Mouse (Mus musculus) thymus, postnatal 25 days (tissue): Measurements from ENCODE around the gene A230050P20Rik.
"Not testable (repeated sequence)": the region's sequence is repeated elsewhere in the genome, so short reads cannot be mapped to it uniquely, and the experiment has no call there.

Source experiments
- DNase-seq: peaks from one replicate; pipeline ENCODE4 v3.0.0; 2022

A230050P20Rik gene

GRCm38 (mm10) chr9:20868448-20869001 is at the start of gene A230050P20Rik:
Gene A230050P20Rik, plus strand, starts transcription at chr9:20868642.
- DNase-seq = peak; percentile 58

DNA sequence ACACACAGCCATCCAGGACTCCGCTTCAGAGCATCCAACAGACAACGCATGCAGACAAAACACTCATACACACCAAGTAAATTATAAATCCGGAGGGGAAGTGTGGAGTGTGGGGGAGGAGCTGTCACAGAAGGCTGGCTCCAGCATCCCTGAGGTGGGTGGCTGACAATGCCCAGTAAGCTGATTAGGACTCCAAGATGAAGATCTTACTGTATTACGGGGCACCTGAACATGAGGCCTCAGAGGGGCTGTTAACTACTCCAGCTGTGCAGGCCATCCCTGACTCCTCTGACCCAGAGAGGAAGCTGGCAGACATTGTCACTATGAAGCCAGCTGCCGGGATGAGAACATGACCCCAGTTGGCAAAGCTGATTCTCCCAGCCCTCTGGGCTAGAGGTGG is 48.4 kb upstream of the A230050P20Rik start:
- DNase-seq = no peak

- DNase-seq = no peak
Measured at GRCm38 (mm10) chr9:20822821-20823220, 45.6 kb upstream of the A230050P20Rik start.

GRCm38 (mm10) chr9:20825781-20826180 is 42.7 kb upstream of the A230050P20Rik start:
- no peak for DNase-seq

- no peak for DNase-seq
Measured at GRCm38 (mm10) chr9:20828127-20828526, 40.3 kb upstream of the A230050P20Rik start.

DNA sequence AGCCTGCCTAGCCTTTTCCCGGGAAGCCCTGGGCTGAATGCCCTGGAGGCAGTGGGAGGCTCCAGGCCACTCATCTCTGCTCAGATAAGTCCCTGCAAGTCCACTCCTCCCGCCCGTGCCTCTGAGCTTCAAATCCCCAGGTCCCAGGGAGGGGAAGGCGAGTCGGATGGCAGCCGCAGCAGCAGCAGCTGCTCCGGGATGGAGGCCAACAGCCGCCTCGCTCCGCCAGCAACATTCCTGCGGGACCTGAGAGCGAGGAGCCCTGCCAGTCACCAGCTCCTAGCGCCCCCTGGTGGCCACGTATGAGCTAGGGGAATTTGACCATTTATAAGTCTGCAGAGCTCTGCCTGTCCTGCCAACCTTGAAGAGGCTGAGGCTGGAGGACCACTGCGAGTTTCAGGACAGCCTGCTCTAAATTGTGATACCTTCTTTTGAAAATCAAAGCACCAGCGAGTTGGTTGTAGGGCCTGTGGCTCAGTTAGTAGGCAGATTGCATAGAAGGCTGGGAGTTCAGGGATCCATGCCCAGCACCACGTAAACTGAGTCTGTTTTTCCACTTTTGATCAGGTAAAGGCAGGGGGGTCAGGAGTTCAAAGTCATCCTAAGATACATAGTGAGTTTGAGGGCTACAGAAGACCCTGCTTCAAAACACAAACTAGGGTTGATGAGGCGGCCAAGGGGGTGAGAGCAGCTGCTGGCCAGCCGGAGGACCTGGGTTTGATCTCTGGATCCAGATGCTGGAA is 37.4 kb upstream of the A230050P20Rik start:
- DNase-seq = peak; percentile 68

GRCm38 (mm10) chr9:20834881-20835280 is 33.6 kb upstream of the A230050P20Rik start:
- DNase-seq = no peak

GRCm38 (mm10) chr9:20835431-20835954 is 32.9 kb upstream of the A230050P20Rik start:
- DNase-seq = not testable (repeated sequence)

GRCm38 (mm10) chr9:20837184-20837947 is 31.1 kb upstream of the A230050P20Rik start:
- no peak for DNase-seq

DNA sequence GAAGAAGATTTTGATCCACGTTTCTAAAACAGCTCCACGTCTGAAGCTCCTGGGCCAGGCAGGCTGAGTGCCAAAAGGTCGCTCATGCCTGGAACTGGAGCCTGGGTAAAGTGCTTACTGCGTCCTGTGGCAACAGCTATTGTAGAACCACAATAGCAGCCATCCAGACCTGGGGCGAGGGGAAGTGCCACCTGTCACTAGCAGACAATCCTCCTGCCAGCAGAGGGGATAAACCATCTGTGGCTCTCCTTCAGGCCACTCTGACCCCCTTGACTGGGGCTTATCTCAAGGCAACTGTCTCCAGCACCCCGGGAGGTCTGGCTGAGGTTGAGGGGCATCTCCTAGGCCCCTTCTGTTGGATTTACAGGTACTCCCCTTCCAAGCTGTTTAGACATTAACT is 29.5 kb upstream of the A230050P20Rik start:
- DNase-seq = no peak

GRCm38 (mm10) chr9:20842211-20842610 is 26.2 kb upstream of the A230050P20Rik start:
- DNase-seq = no peak

- DNase-seq = no peak
Measured at GRCm38 (mm10) chr9:20842670-20843069, 25.8 kb upstream of the A230050P20Rik start.

GRCm38 (mm10) chr9:20850179-20850578 is 18.3 kb upstream of the A230050P20Rik start:
- no peak for DNase-seq

DNA sequence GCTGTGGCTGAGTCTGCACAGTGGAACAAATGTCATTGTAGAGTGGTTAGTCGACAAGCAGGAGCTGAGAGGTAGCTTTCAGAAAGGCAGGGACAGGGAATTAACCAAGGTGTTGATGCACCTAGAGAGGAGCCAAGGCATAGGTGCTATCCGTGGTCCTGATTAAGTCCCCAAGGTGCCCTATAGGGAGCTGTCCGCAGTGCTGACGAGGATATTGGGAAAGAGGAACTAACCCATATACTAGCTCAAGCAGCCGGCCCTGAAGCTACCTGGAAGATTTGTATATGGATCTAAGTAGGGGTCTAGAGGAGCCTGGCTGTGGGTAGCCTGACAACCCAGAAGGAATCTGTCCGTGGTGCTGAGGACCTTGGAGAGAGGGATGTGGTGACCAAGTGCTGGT is 11.3 kb upstream of the A230050P20Rik start:
- peak; percentile 51 for DNase-seq

DNA sequence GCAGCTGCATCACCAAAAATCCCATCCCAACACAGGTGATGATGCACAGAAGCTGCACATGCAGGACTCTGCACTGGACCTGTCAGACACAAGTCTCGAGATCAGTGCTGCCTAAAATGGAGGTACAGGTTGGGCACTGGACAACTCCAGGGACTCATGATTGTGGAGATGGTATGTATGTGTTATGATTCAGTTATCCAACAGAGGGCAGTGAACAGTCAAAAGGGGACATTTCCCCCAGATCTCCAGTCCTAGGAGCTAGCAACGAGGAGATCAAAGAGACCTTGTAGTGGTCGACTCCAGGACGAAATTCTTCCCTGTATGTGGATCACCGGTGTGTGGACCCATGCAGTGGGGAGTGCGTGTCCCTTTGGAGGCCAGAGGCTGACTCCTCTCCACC is 8.5 kb upstream of the A230050P20Rik start:
- DNase-seq = no peak

DNA sequence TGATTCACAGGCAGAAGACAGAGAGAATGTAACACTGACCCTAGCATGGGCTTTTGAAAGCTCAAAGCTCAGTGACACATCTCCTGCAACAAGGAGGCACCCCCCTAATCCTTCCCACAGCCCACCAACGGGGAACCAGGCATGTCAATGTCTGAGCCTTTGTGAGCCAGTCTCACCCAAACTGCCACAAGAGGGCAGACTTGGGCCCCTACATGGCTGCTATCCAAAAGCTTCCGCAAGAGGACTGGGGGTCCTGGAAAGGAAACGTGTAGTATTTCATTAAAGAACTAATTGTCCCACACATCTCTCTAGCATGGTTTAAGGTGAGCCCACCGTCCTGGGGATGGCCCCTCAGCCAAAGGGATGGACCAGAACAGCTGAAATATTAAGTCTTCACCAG is 6.6 kb upstream of the A230050P20Rik start:
- DNase-seq = peak; percentile 50

- DNase-seq = no peak
Measured at GRCm38 (mm10) chr9:20862225-20862624, 6.2 kb upstream of the A230050P20Rik start.

GRCm38 (mm10) chr9:20866879-20867278 is 1.6 kb upstream of the A230050P20Rik start:
- no peak for DNase-seq

DNA sequence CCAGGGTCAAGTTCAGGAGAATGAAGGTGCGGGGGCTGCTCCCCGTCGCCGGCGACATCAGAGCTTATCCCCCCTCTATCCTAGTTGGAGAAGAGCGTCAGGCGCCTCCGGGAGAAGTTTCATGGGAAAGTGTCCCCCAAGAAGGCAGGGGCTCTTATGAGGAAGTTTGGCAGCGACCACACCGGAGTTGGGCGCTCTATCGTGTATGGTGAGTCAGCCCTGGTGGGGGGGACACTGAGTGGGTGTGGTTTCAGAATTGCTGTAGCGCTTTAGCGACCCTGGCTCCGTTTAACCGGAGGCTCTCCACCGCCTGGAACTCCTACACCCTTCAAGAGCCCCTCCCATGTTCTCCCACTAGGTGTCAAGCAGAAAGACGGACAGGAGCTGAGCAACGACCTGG is 804 bp downstream of the A230050P20Rik start:
- no peak for DNase-seq

- no peak for DNase-seq
Measured at GRCm38 (mm10) chr9:20870211-20871173, 2.0 kb downstream of the A230050P20Rik start.

- no peak for DNase-seq
Measured at GRCm38 (mm10) chr9:20872991-20873390, 4.5 kb downstream of the A230050P20Rik start.

- no peak for DNase-seq
Measured at GRCm38 (mm10) chr9:20873521-20873920, 5.1 kb downstream of the A230050P20Rik start.
